Mouse (Mus musculus): ENCODE data around the gene Sass6.
"Not testable (repeated sequence)": the region's sequence is repeated elsewhere in the genome, so short reads cannot be mapped to it uniquely, and the experiment has no call there.

The Sass6 gene

GRCm38 (mm10) chr3:116632971-116633370, 38.2 kb downstream of the Sass6 start:
- DNase-seq (ENCODE audit: low spot score): no peak

GRCm38 (mm10) chr3:116634091-116634490, 39.3 kb downstream of the Sass6 start:
- DNase-seq (ENCODE audit: low spot score): no peak

DNA sequence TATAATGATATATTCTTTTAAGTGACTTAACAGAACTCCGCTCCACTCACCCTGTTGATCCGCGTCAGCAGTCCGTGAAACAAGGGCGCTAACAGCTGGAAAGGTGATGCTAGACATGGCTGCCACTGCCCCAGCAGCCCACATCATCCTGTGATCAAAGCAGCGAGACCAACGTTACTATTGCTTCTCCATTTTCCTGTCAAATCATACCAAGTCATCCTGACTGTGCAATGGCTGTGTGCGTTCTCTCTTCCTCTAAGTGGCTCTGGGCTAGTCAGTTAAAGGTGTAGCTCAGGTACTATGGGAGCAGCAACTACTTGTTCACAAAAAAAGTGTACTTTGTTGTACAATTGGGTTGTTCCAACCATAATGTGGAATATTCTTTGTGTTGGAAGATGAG, 40.1 kb downstream of the Sass6 start:
- DNase-seq (ENCODE audit: low spot score): no peak

DNA sequence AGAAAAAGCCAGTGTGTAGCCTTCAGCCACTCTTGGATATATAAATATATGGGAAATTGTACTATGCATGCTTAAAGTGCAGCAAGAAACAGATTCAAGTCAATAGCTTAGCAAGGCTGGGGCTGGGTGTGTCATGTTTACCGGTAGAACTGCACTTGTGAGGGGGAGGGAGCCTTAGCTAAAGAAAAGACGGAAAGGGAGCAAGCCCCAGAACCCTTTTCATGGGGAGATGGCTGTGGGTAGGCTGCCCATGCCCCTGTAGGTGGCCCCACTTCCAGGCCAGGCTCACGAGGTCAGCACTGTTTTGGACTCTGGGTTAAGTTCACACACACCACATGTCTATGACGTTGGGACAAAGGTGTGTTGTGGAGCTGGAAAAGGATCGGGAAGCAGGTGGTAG, 41.0 kb downstream of the Sass6 start:
- DNase-seq (ENCODE audit: low spot score): no peak

- no peak for DNase-seq (ENCODE audit: low spot score)
Observed at GRCm38 (mm10) chr3:116637693-116638476, 43.1 kb downstream of the Sass6 start.

- DNase-seq (ENCODE audit: low spot score): no peak
Observed at GRCm38 (mm10) chr3:116638572-116638971, 43.8 kb downstream of the Sass6 start.

DNA sequence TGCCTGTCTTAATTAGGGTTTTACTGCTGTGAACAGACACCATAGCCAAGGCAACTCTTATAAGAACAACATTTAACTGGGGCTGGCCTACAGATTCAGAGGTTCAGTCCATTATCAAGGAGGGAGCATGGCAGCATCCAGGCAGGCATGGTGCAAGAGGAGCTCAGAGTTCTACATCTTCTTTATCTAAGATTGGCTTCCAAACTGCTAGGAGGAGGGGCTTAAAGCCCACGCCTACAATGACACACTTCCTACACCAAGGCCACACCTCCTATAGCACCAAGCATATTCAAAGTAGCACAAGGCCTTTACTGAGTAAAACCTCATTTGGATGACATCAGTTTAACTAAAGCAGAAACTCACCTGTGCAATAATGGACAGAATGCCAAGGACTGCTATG, 45.2 kb downstream of the Sass6 start:
- DNase-seq (ENCODE audit: low spot score): no peak

DNA sequence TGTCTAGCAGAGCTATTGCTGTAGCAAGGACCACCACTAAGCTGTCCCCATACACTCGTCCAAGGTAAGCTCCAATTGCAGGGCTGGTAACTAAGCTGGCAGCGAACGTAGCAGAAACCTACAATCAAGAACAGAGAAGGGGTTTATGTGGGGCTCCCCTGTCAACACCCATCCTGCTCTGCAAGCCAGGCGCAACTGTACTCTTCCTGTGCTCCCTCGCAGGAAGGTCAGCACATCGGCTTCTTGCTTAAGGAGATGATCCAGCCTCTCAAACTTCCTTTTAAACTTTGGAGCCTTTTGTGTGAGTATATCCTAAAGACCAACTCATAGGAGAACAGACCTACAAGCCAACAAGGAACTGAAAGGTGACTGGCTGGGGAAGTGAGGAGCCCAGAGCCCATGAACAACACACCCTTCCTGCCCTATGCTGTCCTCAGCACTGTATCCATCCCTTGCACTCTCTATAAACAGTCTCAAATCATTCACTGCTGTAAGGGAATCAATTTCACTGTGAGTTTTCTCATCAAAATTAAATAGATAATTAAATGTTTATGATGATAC, 47.1 kb downstream of the Sass6 start:
- no peak for DNase-seq (ENCODE audit: low spot score)

DNA sequence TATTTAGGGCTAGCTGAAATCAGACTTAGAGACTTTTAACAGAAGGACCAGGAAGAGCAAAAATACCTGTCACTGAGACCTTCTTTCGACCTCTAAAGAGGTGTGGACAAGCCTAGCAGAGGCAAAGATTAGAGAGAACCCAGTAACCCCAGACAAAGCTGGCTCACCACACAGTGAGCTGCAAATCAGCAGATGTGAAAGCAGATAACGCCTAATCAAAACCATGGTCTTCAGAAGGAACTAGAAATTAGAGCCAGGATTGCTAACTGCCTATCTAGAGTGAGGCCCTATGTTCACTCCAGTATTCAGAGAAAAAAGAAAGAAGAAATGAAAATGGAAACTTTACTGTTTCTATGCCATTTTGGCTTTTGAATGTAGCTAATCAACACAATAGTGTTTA, 47.6 kb downstream of the Sass6 start:
- no peak for DNase-seq (ENCODE audit: low spot score)

DNA sequence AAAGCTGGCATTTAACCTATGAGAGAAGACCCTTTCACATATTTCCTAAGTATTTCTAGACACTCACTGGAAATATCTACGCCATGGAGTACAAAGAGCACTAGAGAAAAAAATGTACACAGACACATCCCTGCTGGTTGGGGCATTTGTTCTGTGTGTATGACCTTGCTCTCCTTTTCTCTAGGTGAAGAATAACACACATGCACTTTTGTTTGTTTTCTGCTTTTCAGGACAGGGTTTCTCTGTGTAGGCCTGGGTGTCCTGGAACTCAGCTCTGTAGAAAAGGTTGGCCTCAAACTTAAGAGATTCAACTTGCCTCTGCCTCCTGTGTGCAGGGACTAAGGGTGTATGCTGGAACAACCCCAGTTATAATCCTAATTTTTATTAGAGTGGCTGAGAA, 51.6 kb downstream of the Sass6 start:
- DNase-seq (ENCODE audit: low spot score): no peak

GRCm38 (mm10) chr3:116648805-116649204, 54.0 kb downstream of the Sass6 start:
- DNase-seq (ENCODE audit: low spot score): no peak

- DNase-seq (ENCODE audit: low spot score): no peak
Observed at GRCm38 (mm10) chr3:116650698-116651097, 55.9 kb downstream of the Sass6 start.

GRCm38 (mm10) chr3:116652033-116652446, 57.3 kb downstream of the Sass6 start:
- no peak for DNase-seq (ENCODE audit: low spot score)

GRCm38 (mm10) chr3:116653278-116653945, 58.6 kb downstream of the Sass6 start:
- DNase-seq (ENCODE audit: low spot score): no peak

DNA sequence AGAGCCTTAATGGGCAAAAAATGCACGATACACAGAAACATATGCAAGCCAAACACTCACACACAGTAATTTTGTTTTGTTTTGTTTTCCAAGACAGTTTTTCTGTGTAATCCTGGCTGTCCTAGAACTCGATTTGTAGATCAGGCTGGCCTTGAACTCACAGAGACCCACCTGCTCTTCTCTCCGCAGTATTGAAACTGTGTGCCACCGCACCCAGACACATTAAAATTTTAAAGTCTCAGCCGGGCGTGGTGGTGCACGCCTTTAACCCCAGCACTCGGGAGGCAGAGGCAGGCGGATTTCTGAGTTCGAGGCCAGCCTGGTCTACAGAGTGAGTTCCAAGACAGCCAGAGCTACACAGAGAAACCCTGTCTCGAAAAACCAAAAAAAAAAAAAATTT, 59.3 kb downstream of the Sass6 start:
- DNase-seq (ENCODE audit: low spot score): not testable (repeated sequence)

DNA sequence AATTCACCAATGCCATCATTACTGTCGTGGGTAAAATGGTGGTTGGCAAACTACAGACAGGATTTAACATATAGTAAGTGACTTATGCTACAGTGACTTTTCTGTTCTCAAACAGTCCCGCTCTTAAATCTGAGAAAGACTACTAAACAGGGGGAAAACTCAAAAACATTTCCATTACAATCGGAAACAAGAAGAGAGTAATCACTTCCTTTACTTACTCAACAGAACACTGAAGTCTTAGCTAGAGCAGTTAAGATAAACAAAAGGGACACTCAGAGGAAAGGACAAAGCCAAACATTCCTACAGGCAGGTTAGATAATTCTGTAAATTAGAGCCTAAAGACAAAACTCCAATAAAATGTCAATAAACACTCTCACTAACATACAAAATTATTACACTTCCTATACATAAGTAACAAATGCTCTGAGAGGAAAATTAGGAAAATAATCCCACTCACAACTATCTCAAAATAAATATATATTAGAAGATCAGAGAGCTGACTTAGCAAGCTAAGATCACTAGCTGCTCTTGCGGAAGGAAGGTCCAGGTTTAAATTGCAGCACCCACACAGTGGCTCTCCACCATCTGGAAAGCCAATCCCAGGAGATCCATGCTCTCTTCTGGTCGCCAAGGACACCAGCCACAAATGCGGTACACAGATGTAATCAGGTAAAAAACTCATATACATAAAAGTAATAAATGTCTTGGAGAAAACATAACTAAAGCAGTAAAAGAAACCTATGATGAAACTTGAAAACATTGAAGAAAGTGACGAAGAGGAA, 61.6 kb downstream of the Sass6 start:
- DNase-seq (ENCODE audit: low spot score): no peak

DNA sequence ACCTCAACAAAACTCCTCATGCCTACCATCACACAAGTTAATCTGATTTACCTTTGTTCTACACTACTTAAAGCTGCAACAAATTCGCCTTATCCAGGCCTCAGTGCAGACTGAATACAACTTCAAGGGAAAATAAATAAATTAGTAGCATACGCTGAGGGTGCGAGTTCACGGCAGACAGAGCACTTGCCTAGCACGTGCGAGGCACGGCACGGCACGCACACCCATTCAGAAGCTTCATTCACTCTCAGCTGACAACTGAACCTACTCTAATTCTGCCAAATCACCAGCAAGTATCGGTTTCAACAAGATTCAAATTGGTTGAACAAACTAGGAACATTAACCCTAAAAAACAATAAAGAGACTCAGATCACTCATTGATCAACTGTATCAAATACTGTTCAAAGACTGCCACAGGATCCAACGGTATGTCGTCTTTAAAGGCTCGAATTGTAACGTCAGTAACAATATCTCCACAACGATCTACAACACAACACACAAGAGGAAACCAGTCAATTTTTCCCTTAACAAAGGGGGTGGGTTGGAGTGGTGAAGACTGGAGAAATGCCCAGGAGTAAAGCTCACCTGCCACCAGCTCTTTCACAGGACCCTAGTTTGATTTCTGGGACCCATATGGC, 64.3 kb downstream of the Sass6 start:
- no peak for DNase-seq (ENCODE audit: low spot score)

- DNase-seq (ENCODE audit: low spot score): no peak
Observed at GRCm38 (mm10) chr3:116659856-116660430, 65.2 kb downstream of the Sass6 start.

DNA sequence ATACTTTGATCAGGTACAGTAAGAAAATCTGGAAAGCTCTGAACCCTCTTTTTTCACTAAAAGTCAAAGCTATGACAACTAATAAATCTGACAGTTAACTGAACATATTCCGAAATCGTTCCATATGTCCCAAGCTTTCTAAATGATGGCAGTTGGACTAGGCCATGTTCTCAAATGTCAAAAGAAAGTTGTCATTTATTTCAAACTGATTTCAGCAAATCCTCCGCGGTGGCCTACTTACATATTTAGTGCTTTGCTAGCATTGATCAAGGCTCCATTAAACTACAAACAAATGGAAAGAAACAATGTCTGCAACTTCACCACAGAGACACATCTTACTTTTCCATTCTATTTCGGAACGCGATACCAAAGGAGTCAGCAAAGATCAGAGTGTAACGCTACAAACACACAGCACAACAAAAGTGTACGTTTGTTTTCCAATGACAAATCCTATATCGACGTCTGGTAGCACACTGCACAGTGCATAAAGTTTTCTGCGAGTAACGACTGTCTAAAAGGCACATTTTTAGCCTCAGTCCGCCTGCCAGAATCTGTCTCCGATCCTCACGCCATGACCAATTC, 66.6 kb downstream of the Sass6 start:
- DNase-seq (ENCODE audit: low spot score): no peak

GRCm38 (mm10) chr3:116661870-116662414, 67.2 kb downstream of the Sass6 start:
- peak; percentile 8 for DNase-seq (ENCODE audit: low spot score)

DNA sequence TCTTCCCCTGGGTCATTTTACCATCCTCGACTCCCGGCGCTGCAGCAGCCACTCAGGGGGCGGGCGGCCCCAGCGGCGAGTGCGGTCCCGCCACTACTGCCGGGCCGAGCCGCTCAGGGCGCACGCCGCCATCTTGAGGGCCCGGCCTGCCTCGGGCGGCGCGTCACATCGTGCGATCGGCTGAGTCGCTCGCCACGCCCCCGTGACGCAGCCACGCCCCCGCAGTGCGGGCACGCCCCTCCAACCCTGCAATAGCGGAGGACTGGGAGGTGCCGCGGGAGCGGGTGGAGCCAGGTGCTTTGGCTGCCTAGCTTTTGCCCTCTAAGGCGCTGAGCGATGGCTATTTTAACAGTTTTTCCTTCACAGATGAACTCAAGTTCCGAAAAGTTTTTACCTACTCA, 67.7 kb downstream of the Sass6 start, which contains the start of gene Mfsd14a:
Gene Mfsd14a (minus strand): TSS at position 215 of the 401 bp plus-strand sequence.
- peak; percentile 98 for DNase-seq (ENCODE audit: low spot score)
